Comparison of ENCODE assay signal across 8 mouse cellular contexts in genomic region chr3:59409131-59409530, GRCm38 (mm10).
"Had no signal": no experiment of that assay in that cellular context is flagged by ENCODE, and none has a peak within 500 bp of the region (broad histone marks: within the 10 kb centered on the region; RNA-seq: fewer than 3 reads in every experiment).

No protein-coding gene starts in this region.

- DNase-seq: kidney, adult 2 months; kidney, postnatal 36 days; layer of hippocampus, adult 9-11 months; layer of hippocampus, postnatal 36 days; liver; right cerebral cortex, adult 18-20 months; right cerebral cortex, postnatal 25 days; thymus, postnatal 4 days had no signal
